Mouse (Mus musculus) urinary bladder, postnatal 10 days (tissue): ENCODE results near the gene Ccl21a.
"Not testable (repeated sequence)": the region's sequence is repeated elsewhere in the genome, so short reads cannot be mapped to it uniquely, and the experiment has no call there.

Experiments
- DNase-seq: peaks from one replicate; pipeline ENCODE4 v3.0.0; 2022; ENCODE audit warnings: low spot score

The Ccl21a gene

DNA sequence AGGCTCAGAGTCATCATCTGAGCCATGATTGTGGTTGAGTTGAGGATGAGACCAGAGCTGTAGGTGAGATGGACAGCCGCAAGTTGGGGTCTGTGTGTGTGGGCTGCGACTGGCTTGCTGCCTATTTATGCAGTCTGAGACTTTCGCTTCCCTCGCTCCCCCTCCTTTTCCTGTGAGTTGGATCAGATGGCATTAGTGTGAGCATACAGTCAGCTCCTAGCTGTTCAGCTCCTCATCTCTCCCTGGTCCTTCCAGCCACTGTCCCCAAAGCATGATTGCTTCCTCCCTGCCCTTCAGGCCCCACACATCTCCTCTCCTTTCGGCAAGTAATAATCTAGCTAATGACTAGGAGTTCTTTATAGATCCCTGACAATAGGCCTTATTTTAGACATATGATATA, at the start of gene Ccl21a:
TSS of gene Ccl21a (minus strand) at position 101 of the 400 bp plus-strand sequence.
- DNase-seq = not testable (repeated sequence)

DNA sequence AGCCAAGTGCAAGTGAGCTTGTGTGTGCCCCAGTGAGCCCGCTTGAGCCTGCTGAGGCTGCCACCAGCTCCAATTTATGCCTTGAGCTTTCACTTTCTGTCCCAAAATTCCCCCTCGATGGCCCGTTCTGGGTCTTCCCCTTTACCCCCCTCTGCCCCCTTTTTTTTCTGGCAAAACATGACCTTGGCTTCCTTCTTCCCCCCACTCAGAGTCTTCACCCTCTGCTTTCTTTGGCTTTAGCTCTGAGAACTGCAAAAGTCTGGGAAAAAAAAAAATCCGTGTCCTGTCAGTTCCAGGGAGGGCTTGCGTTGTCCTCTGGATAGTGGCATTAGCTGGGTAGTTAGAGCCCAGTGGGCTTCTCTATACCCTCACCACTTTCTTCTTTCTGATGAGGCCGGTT, 17.3 kb downstream of the Ccl21a start, which contains the start of gene Ccl19:
TSS of gene Ccl19 (minus strand) at position 101 of the 400 bp plus-strand sequence.
- DNase-seq = not testable (repeated sequence)

DNA sequence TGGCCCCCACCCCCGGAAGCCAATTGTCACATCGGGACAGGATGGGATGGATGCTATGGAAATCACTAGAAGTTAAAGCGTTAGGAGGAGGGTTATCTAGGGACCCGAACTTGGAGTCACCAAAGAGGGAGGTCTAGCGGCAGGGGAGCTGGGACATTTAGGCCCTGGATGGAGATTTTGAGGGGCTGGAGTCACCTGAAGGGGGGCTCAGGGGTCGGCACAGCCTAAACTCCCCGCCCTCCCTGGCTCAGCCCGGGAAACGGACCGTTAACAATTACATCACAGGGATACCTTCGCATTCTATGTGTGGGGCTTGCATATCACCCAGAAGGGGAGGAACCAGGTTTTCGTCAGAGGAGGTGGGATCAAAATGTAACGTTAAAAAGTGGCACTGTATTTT, 38.5 kb downstream of the Ccl21a start, which contains the start of gene 4930578G10Rik:
TSS of gene 4930578G10Rik (plus strand) at position 301 of the 400 bp plus-strand sequence.
- DNase-seq = not testable (repeated sequence)
